Mouse (Mus musculus) spleen, adult 2 months (tissue): ENCODE results near the gene Fcgr1.

Source experiments
- CTCF ChIP-seq: fragments of 200-500 bp; IDR thresholded peaks from 2 replicates; pipeline ENCODE4 v1.5.1; 2011; ENCODE audit warnings: mild to moderate bottlenecking, inconsistent platforms; ENCODE audit not compliant: insufficient read depth, insufficient read length, insufficient replicate concordance; ENCODE audit errors: extremely low read depth
- POLR2A ChIP-seq: fragments of 200-500 bp; IDR thresholded peaks from 2 replicates; pipeline ENCODE4 v1.6.1; 2011; ENCODE audit warnings: low read depth, low read length, inconsistent platforms

DNA sequence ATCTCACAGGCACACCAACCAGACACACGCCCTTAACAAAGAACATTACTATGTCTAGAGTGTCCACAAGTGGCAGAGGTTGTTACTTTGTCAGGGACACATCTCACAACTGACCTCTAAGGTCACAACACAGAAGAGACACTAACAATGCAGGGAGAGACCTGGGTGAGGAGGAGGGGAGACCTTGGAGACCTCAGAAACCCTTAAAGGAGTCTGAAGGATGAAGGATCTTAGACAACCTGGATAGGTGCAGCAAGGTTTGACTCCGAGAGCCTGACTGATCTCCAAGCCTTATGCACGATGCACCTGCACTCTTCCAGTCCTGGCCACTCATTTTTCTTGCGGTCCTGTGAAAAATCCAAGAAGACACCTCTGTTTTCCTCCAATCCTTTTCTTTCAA lies 36.4 kb upstream of the Fcgr1 start:
- TF ChIP-seq CTCF: no peak
- TF ChIP-seq POLR2A: no peak
